23 mouse cellular contexts compared by ENCODE assay signal in the genomic region with DNA sequence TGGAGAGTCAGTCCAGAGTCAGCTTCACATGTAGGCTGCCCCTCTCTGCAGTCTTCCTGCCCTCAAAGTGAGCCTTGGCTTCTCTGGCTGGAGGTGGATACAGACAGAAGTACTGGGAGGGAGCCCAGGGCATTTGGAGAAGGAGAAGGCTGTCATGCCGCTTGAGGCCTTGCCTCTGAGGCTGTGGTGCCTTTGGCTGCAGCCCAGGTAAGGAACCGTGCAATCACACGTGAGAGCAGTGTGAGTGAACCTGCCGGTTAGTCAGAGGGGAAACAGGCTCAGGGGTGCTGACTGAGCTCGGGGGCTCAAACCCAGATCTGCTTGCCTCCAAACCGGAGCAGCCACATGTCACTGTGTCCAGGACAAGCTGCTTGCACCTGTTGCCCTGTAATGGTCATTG. TPM values are rescaled to one million over a fixed set of nuclear protein-coding genes. Genes with fewer than 3 reads are reported as not detected.
DNase-seq lines count a peak whose midpoint lies in the region; ATAC-seq lines count a peak whose summit lies in the region.
"Had no signal": no experiment of that assay in that cellular context is flagged by ENCODE, and none has a peak within 500 bp of the region (broad histone marks: within the 10 kb centered on the region; RNA-seq: fewer than 3 reads in every experiment).

No protein-coding gene starts in this region.

- peaks cover 53% of the 10 kb centered on the region for H3K4me1 ChIP-seq in kidney, embryonic 16.5 days (ENCODE audit: insufficient read depth, low read length)
- peaks cover 99% of the 10 kb centered on the region for H3K4me1 ChIP-seq in megakaryocyte, embryonic 14.5 days
- peaks cover 28% of the 10 kb centered on the region for H3K4me1 ChIP-seq in brown adipose tissue, adult 24 weeks (ENCODE audit: control insufficient read depth, insufficient read depth, insufficient read length, low read length)

- H3K27ac ChIP-seq in kidney, embryonic 16.5 days (ENCODE audit: low read length), result no peak overlapping the region
- 0 out of 2 replicates have a peak overlapping the region, but pooled peaks have one; percentile 27 for H3K27ac ChIP-seq in brown adipose tissue, adult 24 weeks (replicated peaks; ENCODE audit: low read depth, low read length)
- H3K27ac ChIP-seq in macrophage, result peak overlapping the region; percentile 97
- H3K27ac ChIP-seq: embryonic facial prominence, embryonic 13.5 days; forebrain, embryonic 15.5 days; hindbrain, embryonic 13.5 days; liver, embryonic 13.5 days; lung, embryonic 15.5 days had no signal

- no peak overlapping the region for H3K9ac ChIP-seq in kidney, embryonic 16.5 days (replicated peaks; ENCODE audit: low read length)
- H3K9ac ChIP-seq: embryonic facial prominence, embryonic 13.5 days; forebrain, embryonic 15.5 days; heart, embryonic 12.5 days; hindbrain, embryonic 13.5 days; liver, embryonic 13.5 days; lung, embryonic 15.5 days; stomach, embryonic 15.5 days had no signal

- ATAC-seq in kidney, embryonic 16.5 days (ENCODE audit: low FRiP score, low TSS enrichment), result no peak
- ATAC-seq in megakaryocyte, adult 5-6 weeks (ENCODE audit: poor library complexity, severe bottlenecking), result no peak
- ATAC-seq: forebrain, embryonic 15.5 days; inflammation-experienced regulatory T-cells, adult 6 months had no signal

- no peaks in the 10 kb centered on the region for H3K9me3 ChIP-seq in kidney, embryonic 16.5 days (ENCODE audit: low read length)
- no peaks in the 10 kb centered on the region for H3K9me3 ChIP-seq in megakaryocyte, embryonic 14.5 days
- H3K9me3 ChIP-seq: embryonic facial prominence, embryonic 13.5 days; forebrain, embryonic 15.5 days; heart, embryonic 12.5 days; hindbrain, embryonic 13.5 days; liver, embryonic 13.5 days; lung, embryonic 15.5 days; stomach, embryonic 15.5 days had no signal

- peaks cover 88% of the 10 kb centered on the region for H3K79me2 ChIP-seq in macrophage (ENCODE audit: inconsistent target)

- WGBS in kidney, embryonic 16.5 days, result 67% methylated on average over 6 of the region's 6 CpGs
- 60% methylated on average over 6 of the region's 6 CpGs for WGBS in macrophage (ENCODE audit: missing documents)

- no peaks in the 10 kb centered on the region for H3K36me3 ChIP-seq in kidney, embryonic 16.5 days (ENCODE audit: insufficient read depth, low read length)
- peaks cover 98% of the 10 kb centered on the region for H3K36me3 ChIP-seq in megakaryocyte, embryonic 14.5 days (replicated peaks; ENCODE audit: low read length)
- peaks cover 10% of the 10 kb centered on the region for H3K36me3 ChIP-seq in macrophage (ENCODE audit: inconsistent target)
- H3K36me3 ChIP-seq: embryonic facial prominence, embryonic 13.5 days; forebrain, embryonic 15.5 days; hindbrain, embryonic 13.5 days; lung, embryonic 15.5 days; stomach, embryonic 15.5 days had no signal

- H3K4me3 ChIP-seq in kidney, embryonic 16.5 days (ENCODE audit: low read length), result no peak overlapping the region
- peak overlapping the region; percentile 15 for H3K4me3 ChIP-seq in megakaryocyte, embryonic 14.5 days (replicated peaks)
- no peak overlapping the region for H3K4me3 ChIP-seq in brown adipose tissue, adult 24 weeks (ENCODE audit: insufficient read depth, low read depth, low read length)
- no peak overlapping the region for H3K4me3 ChIP-seq in macrophage (ENCODE audit: inconsistent target)
- H3K4me3 ChIP-seq: embryonic facial prominence, embryonic 13.5 days; forebrain, embryonic 15.5 days; heart, embryonic 12.5 days; hindbrain, embryonic 13.5 days; liver, embryonic 13.5 days; lung, embryonic 15.5 days; stomach, embryonic 15.5 days had no signal

- peak; percentile 78 for DNase-seq in kidney, adult 11 months
- DNase-seq in thymus, postnatal 36 days, result no peak
- DNase-seq: adrenal gland, adult 2 months; cerebellum, adult 9-11 months; heart, postnatal 14 days; liver, embryonic 13.5 days had no signal

- H3K4me2 ChIP-seq in kidney, embryonic 16.5 days (replicated peaks; ENCODE audit: low read depth, low read length), result no peak overlapping the region
- H3K4me2 ChIP-seq: embryonic facial prominence, embryonic 13.5 days; forebrain, embryonic 15.5 days; heart, embryonic 12.5 days; hindbrain, embryonic 13.5 days; liver, embryonic 13.5 days; lung, embryonic 15.5 days; stomach, embryonic 15.5 days had no signal

- no peaks in the 10 kb centered on the region for H3K27me3 ChIP-seq in kidney, embryonic 16.5 days (ENCODE audit: insufficient read depth, low read length)
- H3K27me3 ChIP-seq in megakaryocyte, embryonic 14.5 days (replicated peaks), result no peaks in the 10 kb centered on the region
- H3K27me3 ChIP-seq: embryonic facial prominence, embryonic 13.5 days; forebrain, embryonic 15.5 days; heart, embryonic 12.5 days; hindbrain, embryonic 13.5 days; liver, embryonic 13.5 days; lung, embryonic 15.5 days; stomach, embryonic 15.5 days had no signal

RNA-seq across cellular contexts. Expression of gene Gm45837, which starts 29.2 kb away (rescaled TPM):
- polyA plus RNA-seq in kidney, embryonic 16.5 days (2015; fragmentation: Nextera tagmentation; extraction: Ambion mirVana), result 9.9 TPM in 1 of 2 replicates, not detected in the other
- 1.4 TPM in 1 of 2 replicates, not detected in the other for polyA plus RNA-seq in megakaryocyte, embryonic 14.5 days (2012; ENCODE audit: insufficient read depth, low replicate concordance)
- total RNA-seq in megakaryocyte, adult 5-6 weeks (2015), result 10.2 TPM in 1 of 2 replicates, not detected in the other
- total RNA-seq in megakaryocyte, adult 5-6 weeks (2017), result 35.6 TPM in 1 of 2 replicates, not detected in the other
- polyA plus RNA-seq in brown adipose tissue, adult 24 weeks (2012; ENCODE audit: insufficient read depth, insufficient read length, missing spikeins), result 16.1 TPM in 1 of 2 replicates, not detected in the other
- total RNA-seq in macrophage (2018; cell fraction: chromatin; rRNA removed), result 10 to 100 TPM in 8 of 26 experiments, 1 to 10 TPM in 17, not detected in 1; 1.9 to 22.7 (median 5.4) TPM
- total RNA-seq in macrophage (2018; cell fraction: cytosol; rRNA removed), result 1 to 10 TPM in 18 of 26 experiments, under 1 TPM in 2, not detected in 6; 0.83 to 4.0 (median 2.2) TPM
- total RNA-seq in macrophage (2018; cell fraction: nucleus; rRNA removed), result 1 to 10 TPM in 22 of 26 experiments, under 1 TPM in 2, not detected in 2; 0.34 to 9.1 (median 3.7) TPM
- polyA plus RNA-seq in macrophage (2018), result 2.8 TPM in 1 of 3 replicates, not detected in the others
- total RNA-seq: adrenal gland, adult 2 months; heart, postnatal 14 days; layer of hippocampus, postnatal 14 days; megakaryocyte-erythroid progenitor cell, adult 5-6 weeks; midbrain, postnatal 0 days had no signal
- polyA plus RNA-seq: forebrain, embryonic 15.5 days; gonadal fat pad, adult 2 months; hindbrain, embryonic 13.5 days; midbrain, postnatal 0 days; thymus, postnatal 0 days had no signal

RNA-seq across cellular contexts. Expression of gene Arap1, which starts 33.6 kb away (rescaled TPM):
- 106 and 112 TPM in 2 replicates for polyA plus RNA-seq in kidney, embryonic 16.5 days (2015; fragmentation: Nextera tagmentation; extraction: Ambion mirVana)
- polyA plus RNA-seq in megakaryocyte, embryonic 14.5 days (2012; ENCODE audit: insufficient read depth, low replicate concordance), result 143 and 148 TPM in 2 replicates
- total RNA-seq in megakaryocyte, adult 5-6 weeks (2015), result 141 and 152 TPM in 2 replicates
- 211 and 245 TPM in 2 replicates for total RNA-seq in megakaryocyte, adult 5-6 weeks (2017)
- polyA plus RNA-seq in brown adipose tissue, adult 24 weeks (2012; ENCODE audit: insufficient read depth, insufficient read length, missing spikeins), result 23.3 and 25.6 TPM in 2 replicates
- total RNA-seq in macrophage (2018; cell fraction: chromatin; rRNA removed), result 1,000 to 10,000 TPM; 1,474 to 3,673 (median 2,470) TPM
- 100 to 1,000 TPM; 324 to 594 (median 401) TPM for total RNA-seq in macrophage (2018; cell fraction: cytosol; rRNA removed)
- total RNA-seq in macrophage (2018; cell fraction: nucleus; rRNA removed), result 1,000 to 10,000 TPM in 21 of 26 experiments, 100 to 1,000 TPM in 5; 671 to 1,624 (median 1,183) TPM
- 195 to 293 TPM (median 225 TPM) in 3 replicates for polyA plus RNA-seq in macrophage (2018)

RNA-seq across cellular contexts. Expression of gene Pde2a, which starts 40.0 kb away (rescaled TPM):
- polyA plus RNA-seq in kidney, embryonic 16.5 days (2015; fragmentation: Nextera tagmentation; extraction: Ambion mirVana), result 31.6 and 46.5 TPM in 2 replicates
- 0.54 and 0.63 TPM in 2 replicates for polyA plus RNA-seq in megakaryocyte, embryonic 14.5 days (2012; ENCODE audit: insufficient read depth, low replicate concordance)
- 35.4 and 37.5 TPM in 2 replicates for total RNA-seq in megakaryocyte, adult 5-6 weeks (2015)
- total RNA-seq in megakaryocyte, adult 5-6 weeks (2017), result 25.7 and 65.8 TPM in 2 replicates
- polyA plus RNA-seq in brown adipose tissue, adult 24 weeks (2012; ENCODE audit: insufficient read depth, insufficient read length, missing spikeins), result 2.6 and 12.2 TPM in 2 replicates
- total RNA-seq in macrophage (2018; cell fraction: chromatin; rRNA removed), result 10 to 100 TPM in 11 of 26 experiments, 1 to 10 TPM in 15; 1.3 to 24.2 (median 8.1) TPM
- total RNA-seq in macrophage (2018; cell fraction: cytosol; rRNA removed), result 1 to 10 TPM in 13 of 26 experiments, under 1 TPM in 12, not detected in 1; 0.11 to 5.7 (median 1.0) TPM
- 1 to 10 TPM in 22 of 26 experiments, under 1 TPM in 2, not detected in 2; 0.56 to 8.7 (median 3.0) TPM for total RNA-seq in macrophage (2018; cell fraction: nucleus; rRNA removed)
- polyA plus RNA-seq in macrophage (2018), result 2.0 to 6.1 TPM (median 3.1 TPM) in 3 replicates
